Comparison of ENCODE assay signal across 9 mouse cellular contexts in the genomic region with DNA sequence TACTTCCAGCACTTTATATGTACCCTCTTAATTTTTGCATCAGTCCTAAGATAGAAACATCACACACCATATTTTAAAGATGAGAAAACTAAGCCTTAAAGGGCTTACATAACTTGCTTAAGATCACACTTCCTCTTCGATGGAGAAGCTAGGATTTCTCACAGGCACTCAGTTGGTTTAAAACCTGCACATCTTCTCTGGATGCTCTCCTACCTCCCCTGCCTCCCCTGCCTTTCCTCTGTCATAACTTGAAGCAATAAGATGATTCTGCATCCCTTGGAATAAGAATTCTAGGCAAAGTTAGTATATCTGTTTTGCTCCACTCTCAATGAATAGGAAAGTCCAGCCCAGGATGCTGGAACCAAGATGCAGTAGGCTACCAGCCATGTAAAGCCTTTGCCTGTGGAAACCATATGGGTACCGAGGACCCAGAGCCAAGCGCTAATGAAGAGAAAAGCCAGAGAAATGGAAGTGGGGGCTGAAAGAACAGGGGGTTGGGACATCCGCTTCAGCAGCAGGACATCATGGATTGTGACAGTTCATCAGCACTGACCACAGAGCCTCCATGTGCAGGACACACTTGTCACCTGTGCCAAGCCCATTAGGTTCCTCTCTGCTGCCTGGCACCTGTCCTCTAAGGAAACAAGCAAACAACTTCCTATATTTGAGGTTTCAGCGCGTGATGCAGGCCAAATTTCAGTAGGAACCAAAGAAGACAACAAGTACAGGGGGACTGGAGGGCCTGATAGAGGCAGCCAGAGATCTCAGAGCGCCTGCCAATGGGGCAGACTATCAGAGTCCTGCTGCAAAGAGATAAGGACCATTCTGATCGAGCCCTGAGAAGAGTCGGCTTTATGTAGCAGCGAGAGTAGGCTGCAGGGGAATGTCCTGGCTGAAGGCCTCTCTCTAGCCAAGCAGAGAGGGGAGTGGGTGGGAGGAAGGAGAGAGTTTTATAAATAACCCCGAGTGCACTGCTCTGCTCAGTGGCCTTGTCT.
DNase-seq lines count a peak whose midpoint lies in the region; ATAC-seq lines count a peak whose summit lies in the region.
"Had no signal": no experiment of that assay in that cellular context is flagged by ENCODE, and none has a peak within 500 bp of the region (broad histone marks: within the 10 kb centered on the region; RNA-seq: fewer than 3 reads in every experiment).

No protein-coding gene starts in this region.

- no peaks in the 10 kb centered on the region for H3K36me3 ChIP-seq in liver, embryonic 13.5 days

- DNase-seq in frontal cortex, postnatal 10 days (ENCODE audit: low spot score in 2 of 2) = no peak
- peak; percentile 77 for DNase-seq in A20 (ENCODE audit: low read depth, low spot score)
- DNase-seq in cerebellum, postnatal 36 days = peak; percentile 70 to 71
- DNase-seq in liver, embryonic 13.5 days = peak; percentile 82
- no peak for DNase-seq in embryo, embryonic 10.5 days (ENCODE audit: low spot score)
- DNase-seq in frontal cortex, postnatal 25 days (ENCODE audit: low spot score in 2 of 2) = no peak
- DNase-seq in right cerebral cortex, postnatal 14 days = no peak
- DNase-seq: lung, postnatal 4 days had no signal

- H3K9ac ChIP-seq in liver, embryonic 13.5 days = peak overlapping the region; percentile 57

- ATAC-seq in frontal cortex, adult (ENCODE audit: low TSS enrichment) = peak; percentile 84
- ATAC-seq in liver, embryonic 13.5 days (ENCODE audit: low read depth) = peak; percentile 98

- H3K9me3 ChIP-seq in liver, embryonic 13.5 days (replicated peaks) = no peaks in the 10 kb centered on the region

- WGBS in liver, embryonic 13.5 days (ENCODE audit: insufficient replicate concordance) = 16% methylated on average over 11 of the region's 11 CpGs

- H3K27ac ChIP-seq in liver, embryonic 13.5 days = peak overlapping the region; percentile 96

- peak overlapping the region; percentile 21 for H3K4me3 ChIP-seq in liver, embryonic 13.5 days (replicated peaks)

- peaks cover 70% of the 10 kb centered on the region for H3K4me1 ChIP-seq in liver, embryonic 13.5 days (replicated peaks)

- H3K27me3 ChIP-seq in liver, embryonic 13.5 days = no peaks in the 10 kb centered on the region

- H3K4me2 ChIP-seq in liver, embryonic 13.5 days = peak overlapping the region; percentile 67

Comparison
In these comparisons a context has a peak if more than half of its experiments do, and no peak if none do; other contexts are left out.
1. DNase-seq: peak in A20 (single experiment), cerebellum, postnatal 36 days (2 of 2) and liver, embryonic 13.5 days (single experiment); none in frontal cortex, postnatal 10 days (0 of 2), embryo, embryonic 10.5 days (single experiment), frontal cortex, postnatal 25 days (0 of 2) and right cerebral cortex, postnatal 14 days (single experiment).